Mouse (Mus musculus) limb, embryonic 12.5 days (tissue): ENCODE measurements around the gene Tnrc6b. TPM values are rescaled to one million over a fixed set of nuclear protein-coding genes. Genes with fewer than 3 reads are reported as not detected.

Source experiments
- ATAC-seq: fragments of 200-750 bp; cut with Nextera tagmentation; 2 replicates; pipeline ENCODE4 v1.8.0; 2017; ENCODE audit warnings: low read depth, moderate TSS enrichment; ENCODE audit not compliant: insufficient number of reproducible peaks, insufficient read depth, low FRiP score, low TSS enrichment
- H3K27ac ChIP-seq: fragments of 300-500 bp; sonication (generic); 2 replicates; pipeline ENCODE4 v1.5.1; 2016; ENCODE audit warnings: mild to moderate bottlenecking, moderate library complexity
- H3K27me3 ChIP-seq: fragments of 300-500 bp; sonication (generic); 2 replicates; pipeline ENCODE4 v1.6.1; 2016; ENCODE audit warnings: mild to moderate bottlenecking, moderate library complexity
- H3K36me3 ChIP-seq: fragments of 300-500 bp; sonication (generic); 2 replicates; pipeline ENCODE4 v1.6.1; 2016; ENCODE audit warnings: mild to moderate bottlenecking, moderate library complexity
- H3K4me1 ChIP-seq: fragments of 300-500 bp; sonication (generic); replicated peaks from 2 replicates; pipeline ENCODE4 v1.6.1; 2016
- H3K4me2 ChIP-seq: fragments of 300-500 bp; sonication (generic); 2 replicates; pipeline ENCODE4 v1.6.1; 2016; ENCODE audit warnings: mild to moderate bottlenecking, moderate library complexity
- H3K4me3 ChIP-seq: fragments of 300-500 bp; sonication (generic); replicated peaks from 2 replicates; pipeline ENCODE4 v1.5.1; 2016; ENCODE audit warnings: mild to moderate bottlenecking
- H3K9ac ChIP-seq: fragments of 300-500 bp; sonication (generic); replicated peaks from 2 replicates; pipeline ENCODE4 v1.6.1; 2016; ENCODE audit warnings: mild to moderate bottlenecking, moderate library complexity
- H3K9me3 ChIP-seq: fragments of 300-500 bp; sonication (generic); 2 replicates; pipeline ENCODE4 v1.6.1; 2016; ENCODE audit warnings: mild to moderate bottlenecking, moderate library complexity
- WGBS: fragments of 180-500 bp; shearing (Covaris S2); methylation state at CpG from one replicate; pipeline ENCODE4 v1.1.7; 2016; 5-methylcytosine and 5-hydroxymethylcytosine counted together
- polyA plus RNA-seq: library from polyadenylated mRNA; unstranded; fragments of >200 nt; fragmentation: Nextera tagmentation; extraction: Ambion mirVana; gene quantifications from 2 replicates; pipeline ENCODE4 v1.2.1, GENCODE M21; 2016

The Tnrc6b gene
- polyA plus RNA-seq, 1 experiment from 2014 or later = 41.0 TPM

DNA sequence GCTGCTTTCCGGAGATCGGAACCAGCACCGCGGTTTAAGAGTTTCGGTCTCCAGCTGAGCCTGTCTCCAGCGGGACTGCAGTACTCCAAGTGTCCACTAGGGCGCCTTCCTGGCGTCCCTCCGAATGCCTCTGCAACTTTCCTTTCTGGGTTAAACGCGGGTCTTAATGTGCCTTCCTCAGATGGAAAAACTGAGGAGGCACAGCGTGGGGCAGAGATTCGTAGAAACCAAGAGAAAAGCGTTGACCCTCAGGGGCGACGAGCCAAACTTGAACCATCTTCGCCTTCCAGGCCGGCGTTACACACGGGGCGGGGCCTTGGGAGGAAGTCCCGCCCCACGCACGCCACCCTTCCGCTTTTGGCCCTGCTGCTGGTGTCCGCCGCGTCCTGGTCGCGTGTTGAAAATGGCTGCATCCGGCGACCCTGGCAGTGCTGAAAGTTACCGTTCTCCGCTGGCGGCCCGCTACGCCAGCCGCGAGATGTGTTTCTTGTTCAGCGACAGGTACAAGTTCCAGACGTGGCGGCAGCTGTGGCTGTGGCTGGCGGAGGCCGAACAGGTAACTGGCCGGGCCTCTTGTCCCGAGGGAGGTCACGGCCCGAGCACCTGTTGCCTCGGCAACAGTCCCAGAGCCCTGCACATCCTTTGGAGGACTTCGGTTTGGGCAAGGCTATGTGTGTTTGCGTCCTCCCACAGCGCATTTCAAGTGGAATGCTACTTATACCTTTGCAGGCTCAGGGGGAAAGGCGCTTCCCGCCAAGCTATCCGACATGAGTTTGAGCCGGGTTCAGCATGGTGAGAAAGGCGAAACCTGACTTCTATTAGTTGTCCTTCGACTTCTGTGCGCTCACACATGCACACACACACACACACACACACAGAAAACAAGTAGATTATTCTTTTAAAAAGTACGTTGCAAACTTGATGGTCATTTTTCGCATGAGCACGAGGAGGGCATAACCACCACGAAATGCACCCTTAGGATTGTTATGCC lies 237.3 kb downstream of the Tnrc6b start, which contains the start of gene Adsl:
Gene Adsl, plus strand, starts transcription at position 346 of the 991 bp plus-strand sequence.
- ATAC-seq = peak; percentile 75; the same call in 1 of the 2 replicates
- WGBS = under 1% methylated on average over 63 of the region's 63 CpGs

DNA sequence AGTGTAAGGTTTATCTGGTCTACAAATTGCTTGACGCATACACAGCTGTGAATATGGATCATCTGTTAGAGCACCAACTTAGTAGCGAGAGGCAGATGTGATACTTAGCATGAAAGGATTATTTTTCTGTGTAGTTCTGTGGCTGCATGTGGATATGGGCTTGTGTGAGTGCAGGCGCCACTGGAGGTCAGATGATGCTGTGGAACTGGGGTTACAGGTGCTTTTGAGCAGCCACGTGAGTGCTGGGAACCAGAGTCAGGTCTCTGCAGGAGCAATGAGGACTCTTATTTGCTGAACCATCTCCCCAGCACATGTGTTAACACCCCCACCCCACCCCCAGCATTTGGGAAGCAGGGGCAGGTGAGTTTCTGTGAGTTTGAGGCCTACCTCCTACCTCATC lies 238.3 kb downstream of the Tnrc6b start:
- H3K4me1 ChIP-seq = peaks cover 14% of the 10 kb centered on the region
- no peak overlapping the region for H3K27ac ChIP-seq
- H3K36me3 ChIP-seq = peaks cover 25% of the 10 kb centered on the region
- no peaks in the 10 kb centered on the region for H3K9me3 ChIP-seq
- H3K4me3 ChIP-seq = peak overlapping the region; percentile 89
- peak overlapping the region; percentile 78 for H3K9ac ChIP-seq
- no peak for ATAC-seq
- H3K4me2 ChIP-seq = peak overlapping the region; percentile 85
- no peaks in the 10 kb centered on the region for H3K27me3 ChIP-seq
- WGBS = 65% methylated on average over 4 of the region's 4 CpGs

More for the DNA sequence above, 237.3 kb downstream of the Tnrc6b start, which contains the start of gene Adsl:
- H3K9ac ChIP-seq = peak within 1 kb of the TSS; percentile 78
- peaks cover 15% of the 10 kb centered on the region for H3K36me3 ChIP-seq
- no peaks in the 10 kb centered on the region for H3K27me3 ChIP-seq
- peak within 1 kb of the TSS; percentile 77 for H3K27ac ChIP-seq
- H3K4me1 ChIP-seq = peaks cover 14% of the 10 kb centered on the region
- peak within 1 kb of the TSS; percentile 89 for H3K4me3 ChIP-seq
- H3K4me2 ChIP-seq = peak within 1 kb of the TSS; percentile 85
- H3K9me3 ChIP-seq = no peaks in the 10 kb centered on the region

DNA sequence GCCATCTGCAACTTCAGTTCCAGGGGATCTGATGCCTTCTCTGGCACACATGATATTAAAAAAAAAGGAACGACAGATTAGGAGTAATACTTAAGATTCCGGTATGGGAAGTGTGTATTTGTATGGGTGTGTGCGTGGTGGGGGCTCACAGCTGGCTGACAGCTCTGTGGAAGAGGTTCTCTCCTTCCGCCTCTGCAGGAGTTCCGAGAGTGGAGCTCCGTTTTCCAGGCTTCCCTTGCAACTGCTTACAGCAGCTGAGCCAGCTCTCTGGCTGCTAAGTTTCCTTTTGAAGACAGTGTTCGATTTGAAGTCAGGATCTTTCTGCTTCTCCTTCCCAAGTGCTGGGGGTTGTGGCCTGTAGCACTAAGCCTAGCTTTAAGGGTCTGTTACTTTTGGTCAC lies 238.9 kb downstream of the Tnrc6b start:
- peaks cover 14% of the 10 kb centered on the region for H3K4me1 ChIP-seq
- H3K4me3 ChIP-seq = peak overlapping the region; percentile 89; the same call in 1 of the 2 replicates
- H3K9me3 ChIP-seq = no peaks in the 10 kb centered on the region
- no peak overlapping the region for H3K4me2 ChIP-seq
- H3K9ac ChIP-seq = no peak overlapping the region
- WGBS = 93% methylated on average over 7 of the region's 7 CpGs
- ATAC-seq = no peak
- peaks cover 31% of the 10 kb centered on the region for H3K36me3 ChIP-seq
- no peak overlapping the region for H3K27ac ChIP-seq
- no peaks in the 10 kb centered on the region for H3K27me3 ChIP-seq

DNA sequence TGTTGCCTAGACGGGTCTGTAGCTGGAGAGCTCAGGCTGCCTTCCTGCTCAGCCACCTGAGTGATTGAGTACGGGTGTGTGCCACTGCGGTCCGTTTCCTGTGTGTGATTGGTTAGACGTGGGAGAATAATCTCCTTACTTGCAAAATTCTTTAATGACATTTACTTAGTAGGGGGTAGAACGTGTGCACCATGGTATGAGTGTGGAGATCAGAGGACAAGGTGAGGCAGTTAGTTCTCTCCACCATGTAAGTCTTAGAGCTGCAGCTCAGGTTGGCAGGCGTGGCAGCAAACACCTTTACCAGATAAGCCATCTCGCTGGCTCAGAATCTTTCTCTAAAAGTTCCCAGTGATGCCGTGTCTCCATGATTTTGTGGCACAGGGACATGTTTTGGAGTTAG lies 242.9 kb downstream of the Tnrc6b start:
- no peaks in the 10 kb centered on the region for H3K27me3 ChIP-seq
- no peak overlapping the region for H3K27ac ChIP-seq
- H3K4me2 ChIP-seq = no peak overlapping the region
- ATAC-seq = no peak
- 89% methylated on average over 9 of the region's 9 CpGs for WGBS
- H3K36me3 ChIP-seq = peaks cover 70% of the 10 kb centered on the region
- peaks cover 13% of the 10 kb centered on the region for H3K4me1 ChIP-seq
- no peak overlapping the region for H3K4me3 ChIP-seq
- H3K9ac ChIP-seq = no peak overlapping the region
- no peaks in the 10 kb centered on the region for H3K9me3 ChIP-seq

DNA sequence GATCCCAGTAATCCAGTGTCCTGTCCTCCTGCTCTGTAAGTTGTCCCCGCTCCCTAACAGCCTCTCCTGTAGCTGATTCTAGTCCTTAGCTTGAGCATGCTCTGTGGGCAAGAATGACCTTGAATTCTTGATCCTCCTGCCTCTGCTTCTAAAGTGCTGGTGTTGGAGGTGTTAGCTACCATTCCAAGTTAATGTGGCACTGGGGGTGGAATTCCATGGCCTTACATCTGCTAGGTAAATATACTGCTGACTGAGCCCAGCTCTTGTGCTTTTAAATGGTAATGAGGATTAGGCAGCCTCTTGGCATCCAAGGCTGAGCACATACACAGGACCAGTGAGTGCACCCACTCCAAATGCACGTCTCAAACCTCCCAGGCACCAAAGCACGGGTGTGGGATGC lies 243.7 kb downstream of the Tnrc6b start:
- H3K4me1 ChIP-seq = peaks cover 4% of the 10 kb centered on the region
- no peak overlapping the region for H3K27ac ChIP-seq
- H3K9me3 ChIP-seq = no peaks in the 10 kb centered on the region
- ATAC-seq = no peak
- no peaks in the 10 kb centered on the region for H3K27me3 ChIP-seq
- H3K4me3 ChIP-seq = no peak overlapping the region
- H3K36me3 ChIP-seq = peaks cover 79% of the 10 kb centered on the region
- WGBS = 90% methylated on average over 3 of the region's 3 CpGs
- H3K4me2 ChIP-seq = no peak overlapping the region
- H3K9ac ChIP-seq = no peak overlapping the region

DNA sequence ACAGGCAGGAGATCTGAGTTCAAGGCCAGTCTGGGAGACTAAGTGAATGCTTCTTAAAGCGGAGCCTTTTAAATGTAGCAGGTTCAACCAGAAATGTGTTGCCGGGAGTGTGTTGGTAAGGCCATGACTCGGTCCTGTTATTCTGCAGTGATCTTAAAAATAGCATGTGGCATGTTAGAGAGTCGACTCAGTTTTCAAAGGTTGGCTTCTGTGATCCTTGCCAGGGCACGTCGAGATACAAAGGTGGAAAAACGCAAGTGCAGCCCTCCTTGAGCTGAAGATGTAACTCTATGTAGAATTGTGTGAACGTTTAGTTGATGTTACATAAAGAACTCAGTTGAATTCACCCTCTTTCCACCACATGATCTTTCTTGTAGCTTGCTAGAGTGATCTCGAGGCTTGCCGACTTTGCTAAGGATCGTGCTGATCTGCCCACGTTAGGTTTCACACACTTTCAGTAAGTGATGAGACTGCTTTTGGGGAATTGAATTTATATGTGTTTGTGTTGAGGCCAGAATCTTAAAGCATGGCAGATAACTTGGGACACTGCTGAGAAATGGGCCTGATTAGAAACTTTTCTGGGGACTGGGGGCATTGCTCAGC lies 244.8 kb downstream of the Tnrc6b start:
- no peak for ATAC-seq
- Histone ChIP-seq H3K27me3 (no peaks in the 10 kb centered on the region), H3K4me1 (no peaks in the 10 kb centered on the region), H3K4me3 (no peak overlapping the region), H3K36me3 (peaks cover 90% of the 10 kb centered on the region), H3K9ac (no peak overlapping the region), H3K9me3 (no peaks in the 10 kb centered on the region), H3K27ac (no peak overlapping the region), H3K4me2 (no peak overlapping the region)
- WGBS = 96% methylated on average over 12 of the region's 12 CpGs

DNA sequence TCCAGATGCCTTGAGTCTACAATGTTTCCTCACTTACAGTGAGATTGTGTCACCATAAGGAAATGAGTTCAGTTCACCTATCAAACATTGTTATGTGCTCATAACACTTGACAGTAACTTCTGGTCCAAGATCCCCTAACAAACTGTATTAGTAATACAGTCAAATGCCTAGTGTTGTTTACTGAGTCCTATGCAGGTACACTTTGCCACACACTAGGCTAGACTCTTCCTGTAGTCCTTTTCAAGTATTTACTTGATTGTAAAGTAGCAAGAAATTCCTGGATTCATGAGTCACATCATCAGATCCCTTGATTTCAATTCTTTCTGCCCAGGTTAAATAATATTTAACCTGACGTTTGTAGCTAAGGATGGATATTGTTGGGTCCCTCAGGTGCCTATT lies 258.3 kb downstream of the Tnrc6b start:
- no peak overlapping the region for H3K9ac ChIP-seq
- ATAC-seq = no peak
- H3K4me1 ChIP-seq = no peaks in the 10 kb centered on the region
- H3K36me3 ChIP-seq = peaks cover 55% of the 10 kb centered on the region
- H3K4me3 ChIP-seq = no peak overlapping the region
- H3K27me3 ChIP-seq = no peaks in the 10 kb centered on the region
- no peak overlapping the region for H3K27ac ChIP-seq
- no peak overlapping the region for H3K4me2 ChIP-seq
- H3K9me3 ChIP-seq = no peaks in the 10 kb centered on the region
- 94% methylated on average over 1 of the region's 1 CpGs for WGBS

DNA sequence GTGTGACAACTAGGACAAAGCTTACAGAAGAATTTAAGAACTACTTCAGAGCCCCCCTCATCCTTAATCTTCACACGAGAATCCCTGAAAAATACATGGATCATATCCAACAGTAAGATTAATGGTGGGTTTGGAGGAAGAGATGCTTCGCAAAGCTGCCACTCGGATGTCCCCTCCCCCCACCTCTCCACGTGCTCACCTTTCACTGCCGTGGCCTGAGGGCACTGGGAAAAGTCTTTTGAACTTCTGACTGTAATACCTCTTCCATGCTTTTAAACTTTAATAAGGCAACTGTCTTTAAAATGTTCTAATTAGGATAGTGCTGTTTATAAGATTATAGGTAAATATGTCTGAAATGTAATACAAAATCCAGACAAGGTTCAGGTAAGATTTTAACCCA lies 263.2 kb downstream of the Tnrc6b start:
- Histone ChIP-seq H3K9me3 (no peaks in the 10 kb centered on the region), H3K4me1 (peaks cover 8% of the 10 kb centered on the region; the same call in 1 of the 2 replicates), H3K27ac (no peak overlapping the region), H3K36me3 (peaks cover 11% of the 10 kb centered on the region), H3K9ac (no peak overlapping the region), H3K4me3 (no peak overlapping the region), H3K4me2 (no peak overlapping the region), H3K27me3 (no peaks in the 10 kb centered on the region)
- WGBS = 29% methylated on average over 5 of the region's 5 CpGs
- no peak for ATAC-seq

DNA sequence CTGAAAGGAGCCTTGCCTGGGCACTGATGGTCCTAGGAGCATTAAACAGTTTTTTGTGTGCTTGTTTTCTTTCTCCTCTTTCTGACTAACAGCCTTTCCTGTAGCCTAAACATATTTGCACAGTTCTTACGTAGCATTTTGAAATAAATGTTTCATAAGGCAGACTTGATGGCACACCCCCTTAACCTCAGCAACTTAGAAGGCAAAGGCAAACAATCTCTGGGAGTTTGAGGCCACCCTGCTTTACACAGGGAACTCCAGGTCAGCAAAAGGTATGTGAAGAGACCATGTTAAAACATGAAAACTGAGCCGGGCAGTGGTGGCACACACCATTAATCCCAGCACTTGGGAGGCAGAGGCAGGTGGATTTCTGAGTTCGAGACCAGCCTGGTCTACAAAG lies 264.6 kb downstream of the Tnrc6b start:
- H3K9me3 ChIP-seq = no peaks in the 10 kb centered on the region
- 86% methylated on average over 3 of the region's 3 CpGs for WGBS
- H3K4me2 ChIP-seq = no peak overlapping the region
- no peak overlapping the region for H3K27ac ChIP-seq
- H3K4me1 ChIP-seq = peaks cover 8% of the 10 kb centered on the region; the same call in 1 of the 2 replicates
- H3K9ac ChIP-seq = no peak overlapping the region
- no peak overlapping the region for H3K4me3 ChIP-seq
- no peaks in the 10 kb centered on the region for H3K27me3 ChIP-seq
- no peaks in the 10 kb centered on the region for H3K36me3 ChIP-seq
- ATAC-seq = no peak

DNA sequence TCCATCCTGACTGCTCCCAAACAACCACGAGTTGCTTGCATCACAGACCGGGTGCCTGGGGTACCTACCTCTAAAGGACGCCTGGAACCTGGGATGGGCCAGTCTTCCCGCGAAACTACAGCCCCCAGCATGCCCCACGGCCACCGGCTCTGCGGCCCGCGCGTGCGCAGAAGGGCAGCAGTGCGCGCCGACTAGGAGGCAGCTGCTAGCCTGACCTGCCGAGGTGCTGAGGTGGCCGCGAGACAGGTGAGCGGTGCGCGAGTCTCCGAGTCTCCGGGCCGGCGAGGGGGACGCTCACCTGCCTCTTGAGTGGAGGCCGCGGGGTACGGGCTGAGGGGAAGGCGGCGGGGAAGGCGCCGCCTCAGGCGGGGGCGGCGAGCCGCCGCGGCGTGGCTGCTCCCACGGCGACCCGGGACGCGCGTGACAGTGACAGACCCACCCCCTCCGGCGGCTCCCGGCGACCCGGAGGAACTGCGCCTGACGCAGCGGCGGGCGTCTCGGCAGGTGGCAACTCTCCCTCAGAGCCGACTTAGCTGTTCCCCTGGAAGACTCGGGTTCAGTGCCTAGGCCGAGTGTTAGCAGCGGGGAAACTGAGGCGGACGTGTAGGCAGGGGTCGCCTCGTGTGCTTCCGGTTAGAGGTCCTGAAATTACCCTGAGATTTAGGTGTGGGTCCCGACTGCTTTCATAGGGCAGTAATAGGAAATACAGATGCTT lies 266.7 kb downstream of the Tnrc6b start, which contains the start of gene Sgsm3:
Gene Sgsm3, plus strand, starts transcription at position 146 of the 715 bp plus-strand sequence.
- Histone ChIP-seq H3K9ac (peak within 1 kb of the TSS; percentile 79), H3K27me3 (no peaks in the 10 kb centered on the region), H3K27ac (no peak within 1 kb of the TSS), H3K4me3 (peak within 1 kb of the TSS; percentile 86), H3K4me2 (peak within 1 kb of the TSS; percentile 90), H3K36me3 (no peaks in the 10 kb centered on the region), H3K4me1 (peaks cover 8% of the 10 kb centered on the region; the same call in 1 of the 2 replicates), H3K9me3 (no peaks in the 10 kb centered on the region)
- peak; percentile 88 for ATAC-seq
- 1% methylated on average over 66 of the region's 67 CpGs for WGBS

DNA sequence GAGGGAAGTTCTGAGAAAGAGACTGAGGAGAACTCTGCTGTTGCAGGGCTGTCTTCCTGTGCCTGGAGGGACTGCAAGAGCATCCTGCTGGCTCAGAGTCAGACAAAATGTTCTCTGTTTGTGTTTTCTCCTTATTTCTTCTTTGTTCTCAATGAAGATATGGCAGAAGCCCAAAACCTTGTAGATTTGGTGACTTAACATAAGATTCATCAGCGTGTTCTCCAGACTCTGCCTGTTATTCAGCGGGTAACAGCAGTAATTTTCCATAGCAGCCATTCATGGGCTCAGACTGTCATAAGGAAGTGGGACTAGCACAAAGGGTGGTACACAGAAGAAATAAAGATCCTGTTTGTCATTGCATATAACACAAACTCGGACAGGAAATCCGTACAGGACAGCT lies 268.5 kb downstream of the Tnrc6b start:
- Histone ChIP-seq H3K27ac (no peak overlapping the region), H3K4me2 (no peak overlapping the region), H3K27me3 (no peaks in the 10 kb centered on the region), H3K4me3 (no peak overlapping the region), H3K4me1 (peaks cover 8% of the 10 kb centered on the region; the same call in 1 of the 2 replicates), H3K36me3 (no peaks in the 10 kb centered on the region), H3K9ac (no peak overlapping the region), H3K9me3 (no peaks in the 10 kb centered on the region)
- WGBS = 85% methylated on average over 4 of the region's 4 CpGs
- ATAC-seq = no peak
